Mouse (Mus musculus): ENCODE measurements around the gene Nckipsd. TPM values are rescaled to one million over a fixed set of nuclear protein-coding genes. Genes with fewer than 3 reads are reported as not detected.

Gene Nckipsd
- polyA plus RNA-seq, 1 experiment from 2014 or later, result 10.8 TPM

- DNase-seq (ENCODE audit: low spot score), result no peak
- Histone ChIP-seq H3K9me3 (no peaks in the 10 kb centered on the region), H3K4me1 (peaks cover 54% of the 10 kb centered on the region), H3K27me3 (ENCODE audit: insufficient read depth, poor library complexity, severe bottlenecking) (peaks cover 98% of the 10 kb centered on the region), H3K4me3 (peak overlapping the region; percentile 62; the same call in 1 of the 2 replicates), H3K27ac (no peak overlapping the region), H3K36me3 (no peaks in the 10 kb centered on the region)
- 59% methylated on average over 18 of the region's 18 CpGs for WGBS
Observed at GRCm38 (mm10) chr9:108827906-108828305, 19.7 kb downstream of the Nckipsd start.

DNA sequence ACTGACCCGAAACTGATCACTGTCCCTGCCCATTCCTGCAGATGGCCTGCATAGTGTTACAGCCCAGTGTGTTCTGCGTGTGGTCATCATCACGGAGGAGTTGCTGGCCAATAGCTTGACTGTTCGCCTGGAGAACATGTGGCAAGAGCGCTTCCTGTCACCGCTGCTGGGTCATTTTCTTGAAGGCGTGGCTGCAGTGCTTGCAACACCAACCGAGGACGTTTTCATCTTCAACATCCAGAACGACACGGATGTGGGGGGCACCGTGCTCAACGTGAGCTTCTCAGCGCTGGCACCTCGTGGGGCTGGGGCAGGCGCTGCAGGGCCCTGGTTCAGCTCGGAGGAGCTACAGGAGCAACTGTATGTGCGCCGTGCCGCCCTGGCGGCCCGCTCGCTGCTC is 23.5 kb downstream of the Nckipsd start:
- H3K9me3 ChIP-seq, result no peaks in the 10 kb centered on the region
- H3K4me3 ChIP-seq, result peak overlapping the region; percentile 64
- peaks cover 31% of the 10 kb centered on the region for H3K4me1 ChIP-seq
- WGBS, result 9% methylated on average over 23 of the region's 23 CpGs
- H3K27ac ChIP-seq, result no peak overlapping the region
- no peaks in the 10 kb centered on the region for H3K36me3 ChIP-seq
- no peak for DNase-seq (ENCODE audit: low spot score)
- peaks cover 84% of the 10 kb centered on the region for H3K27me3 ChIP-seq (ENCODE audit: insufficient read depth, poor library complexity, severe bottlenecking)

GRCm38 (mm10) chr9:108832390-108833108 is 24.4 kb downstream of the Nckipsd start:
- Histone ChIP-seq H3K36me3 (no peaks in the 10 kb centered on the region), H3K27ac (no peak overlapping the region), H3K9me3 (no peaks in the 10 kb centered on the region), H3K27me3 (ENCODE audit: insufficient read depth, poor library complexity, severe bottlenecking) (peaks cover 80% of the 10 kb centered on the region), H3K4me1 (peaks cover 22% of the 10 kb centered on the region), H3K4me3 (peak overlapping the region; percentile 64)
- 7% methylated on average over 46 of the region's 46 CpGs for WGBS
- DNase-seq (ENCODE audit: low spot score), result peak; percentile 98

DNA sequence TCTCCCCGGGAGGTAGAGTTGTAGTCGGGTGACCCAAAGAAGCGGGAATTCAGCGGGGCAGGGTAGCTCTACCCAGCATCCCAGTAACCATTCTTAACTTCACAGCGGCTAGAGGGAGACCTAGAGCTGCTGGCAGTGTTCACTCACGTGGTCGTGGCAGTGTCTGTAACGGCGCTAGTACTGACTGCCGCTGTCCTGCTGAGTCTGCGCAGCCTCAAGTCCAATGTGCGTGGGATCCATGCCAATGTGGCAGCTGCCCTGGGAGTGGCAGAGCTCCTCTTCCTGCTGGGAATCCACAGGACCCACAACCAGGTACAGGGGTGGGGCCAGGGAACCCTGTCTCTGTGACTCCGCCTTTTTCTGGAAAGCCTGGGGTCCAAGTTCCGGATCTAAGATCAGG is 34.8 kb downstream of the Nckipsd start:
- H3K36me3 ChIP-seq, result no peaks in the 10 kb centered on the region
- no peaks in the 10 kb centered on the region for H3K9me3 ChIP-seq
- H3K4me1 ChIP-seq, result peaks cover 8% of the 10 kb centered on the region; the same call in 1 of the 2 replicates
- no peak for DNase-seq (ENCODE audit: low spot score)
- H3K27ac ChIP-seq, result no peak overlapping the region
- peaks cover 42% of the 10 kb centered on the region for H3K27me3 ChIP-seq (ENCODE audit: insufficient read depth, poor library complexity, severe bottlenecking)
- 12% methylated on average over 14 of the region's 14 CpGs for WGBS
- peak overlapping the region; percentile 40 for H3K4me3 ChIP-seq

DNA sequence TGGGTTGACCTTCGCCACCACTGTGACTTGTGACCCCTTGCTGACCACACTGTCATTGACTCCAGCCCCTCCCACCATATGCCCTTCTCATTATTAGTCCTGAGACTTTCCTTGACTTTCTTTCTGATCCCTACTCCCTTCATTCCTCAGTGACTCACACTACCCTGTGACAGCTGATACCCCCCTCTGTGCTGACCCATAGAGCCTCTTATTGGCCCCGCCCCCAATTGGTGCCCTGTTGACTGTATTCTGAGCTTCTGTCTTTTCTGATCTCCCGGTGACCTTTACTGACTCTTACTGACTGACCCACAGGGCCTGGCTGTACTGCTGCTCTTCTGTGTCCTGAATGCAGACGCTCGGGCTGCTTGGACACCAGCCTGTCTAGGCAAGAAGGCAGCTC is 37.2 kb downstream of the Nckipsd start:
- Histone ChIP-seq H3K27me3 (ENCODE audit: insufficient read depth, poor library complexity, severe bottlenecking) (peaks cover 53% of the 10 kb centered on the region), H3K4me3 (no peak overlapping the region), H3K27ac (no peak overlapping the region), H3K4me1 (peaks cover 8% of the 10 kb centered on the region; the same call in 1 of the 2 replicates), H3K9me3 (no peaks in the 10 kb centered on the region), H3K36me3 (no peaks in the 10 kb centered on the region)
- 74% methylated on average over 5 of the region's 5 CpGs for WGBS
- no peak for DNase-seq (ENCODE audit: low spot score)

DNA sequence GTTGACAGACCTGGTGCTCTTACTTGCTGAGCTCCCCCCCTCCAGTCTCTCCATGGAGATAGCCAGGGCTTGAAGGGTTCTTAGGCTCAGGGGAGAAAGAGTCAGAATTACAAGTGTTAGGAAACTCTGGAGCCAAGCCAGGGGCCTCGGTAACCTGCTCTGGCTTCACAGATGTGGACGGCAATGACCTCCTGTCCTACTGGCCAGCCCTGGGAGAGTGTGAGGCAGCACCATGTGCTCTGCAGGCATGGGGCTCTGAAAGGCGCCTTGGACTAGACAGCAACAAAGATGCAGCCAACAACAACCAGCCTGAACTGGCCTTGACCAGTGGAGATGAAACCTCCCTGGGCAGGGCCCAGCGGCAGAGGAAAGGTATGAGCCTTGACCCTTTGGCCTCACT is 39.2 kb downstream of the Nckipsd start:
- H3K36me3 ChIP-seq, result no peaks in the 10 kb centered on the region
- 79% methylated on average over 4 of the region's 4 CpGs for WGBS
- no peak overlapping the region for H3K27ac ChIP-seq
- no peaks in the 10 kb centered on the region for H3K9me3 ChIP-seq
- H3K4me1 ChIP-seq, result peaks cover 14% of the 10 kb centered on the region; the same call in 1 of the 2 replicates
- H3K4me3 ChIP-seq, result no peak overlapping the region
- DNase-seq (ENCODE audit: low spot score), result no peak
- peaks cover 46% of the 10 kb centered on the region for H3K27me3 ChIP-seq (ENCODE audit: insufficient read depth, poor library complexity, severe bottlenecking)

- H3K4me1 ChIP-seq, result peaks cover 15% of the 10 kb centered on the region
- WGBS, result 68% methylated on average over 17 of the region's 17 CpGs
- H3K9me3 ChIP-seq, result no peaks in the 10 kb centered on the region
- H3K27ac ChIP-seq, result no peak overlapping the region
- H3K4me3 ChIP-seq, result no peak overlapping the region
- no peaks in the 10 kb centered on the region for H3K36me3 ChIP-seq
- DNase-seq (ENCODE audit: low spot score), result no peak
- H3K27me3 ChIP-seq (ENCODE audit: insufficient read depth, poor library complexity, severe bottlenecking), result peaks cover 36% of the 10 kb centered on the region
Observed at GRCm38 (mm10) chr9:108848419-108848818, 40.3 kb downstream of the Nckipsd start.

- H3K27ac ChIP-seq, result peak within 1 kb of the TSS; percentile 88
- peaks cover 37% of the 10 kb centered on the region; the same call in 1 of the 2 replicates for H3K27me3 ChIP-seq (ENCODE audit: insufficient read depth, poor library complexity, severe bottlenecking)
- no peaks in the 10 kb centered on the region for H3K9me3 ChIP-seq
- peaks cover 34% of the 10 kb centered on the region for H3K4me1 ChIP-seq
- 84% methylated on average over 3 of the region's 3 CpGs for WGBS
- no peak for DNase-seq (ENCODE audit: low spot score)
- peak within 1 kb of the TSS; percentile 83 for H3K4me3 ChIP-seq
- peaks cover 6% of the 10 kb centered on the region; the same call in 1 of the 2 replicates for H3K36me3 ChIP-seq
Observed at GRCm38 (mm10) chr9:108852976-108853375, 44.8 kb downstream of the Nckipsd start, which contains the start of gene Slc26a6. Slc26a6 (plus strand) TSS chr9:108853283.

DNA sequence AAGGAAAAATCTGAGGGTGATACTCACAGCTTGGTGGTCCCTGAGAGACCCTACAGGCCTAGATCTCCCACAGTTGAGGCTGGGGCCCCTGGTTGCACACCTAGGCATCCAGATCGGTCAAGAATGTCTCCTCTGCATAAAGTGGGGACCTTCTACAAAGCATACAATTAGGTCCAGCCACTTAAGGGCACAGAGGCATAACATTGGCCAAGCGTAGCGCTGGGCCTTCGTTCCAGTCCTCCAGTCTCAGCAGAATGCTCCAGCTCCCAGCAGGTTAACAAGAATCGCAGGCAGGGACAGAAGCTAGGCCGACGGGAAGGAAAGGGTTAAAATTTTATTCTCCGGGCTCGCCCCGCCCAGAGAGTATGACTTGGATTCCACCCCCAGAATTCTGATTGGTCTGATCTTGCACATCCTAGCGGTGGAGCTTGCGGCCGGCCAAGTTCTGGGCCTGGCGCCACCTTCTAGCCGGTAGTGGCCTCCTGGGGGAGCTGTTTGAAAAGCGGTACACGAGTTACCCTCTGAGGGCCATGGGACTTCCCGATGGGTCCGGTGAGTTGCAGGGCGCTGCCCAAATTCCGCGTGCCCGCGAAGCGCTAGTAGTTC is 45.6 kb downstream of the Nckipsd start:
- Histone ChIP-seq H3K4me3 (peak overlapping the region; percentile 83), H3K4me1 (peaks cover 34% of the 10 kb centered on the region), H3K36me3 (peaks cover 14% of the 10 kb centered on the region; the same call in 1 of the 2 replicates), H3K27me3 (ENCODE audit: insufficient read depth, poor library complexity, severe bottlenecking) (peaks cover 31% of the 10 kb centered on the region; the same call in 1 of the 2 replicates), H3K9me3 (no peaks in the 10 kb centered on the region), H3K27ac (peak overlapping the region; percentile 88)
- DNase-seq (ENCODE audit: low spot score), result peak; percentile 97
- WGBS, result 3% methylated on average over 25 of the region's 25 CpGs

- no peaks in the 10 kb centered on the region for H3K9me3 ChIP-seq
- H3K4me1 ChIP-seq, result peaks cover 34% of the 10 kb centered on the region
- 0 out of 2 replicates have a peak, but pooled peaks cover 26% of the 10 kb centered on the region for H3K27me3 ChIP-seq (ENCODE audit: insufficient read depth, poor library complexity, severe bottlenecking)
- H3K27ac ChIP-seq, result peak overlapping the region; percentile 88
- peak; percentile 90 for DNase-seq (ENCODE audit: low spot score)
- H3K36me3 ChIP-seq, result peaks cover 16% of the 10 kb centered on the region; the same call in 1 of the 2 replicates
- under 1% methylated on average over 28 of the region's 28 CpGs for WGBS
- H3K4me3 ChIP-seq, result peak overlapping the region; percentile 83
Observed at GRCm38 (mm10) chr9:108854241-108854696, 46.1 kb downstream of the Nckipsd start.

DNA sequence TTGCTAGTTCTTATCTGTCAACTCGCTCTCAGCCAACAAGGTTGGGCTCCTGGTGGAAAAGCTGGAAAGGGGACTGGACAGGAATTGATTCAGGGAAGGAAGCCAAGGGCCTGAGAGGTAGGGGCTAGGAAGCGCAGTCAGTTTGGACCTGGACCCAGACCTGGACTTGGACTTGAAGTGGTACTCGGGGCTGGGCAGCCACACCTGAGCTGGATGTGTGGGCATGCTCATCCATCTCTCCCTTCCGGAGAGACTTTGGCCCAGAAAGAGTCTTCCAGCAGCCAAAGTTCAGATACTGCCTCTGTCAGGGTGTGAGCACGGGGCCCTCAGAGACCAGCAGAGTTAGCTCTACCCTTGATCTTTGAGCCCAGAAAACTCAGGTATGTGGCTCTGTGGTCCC is 47.2 kb downstream of the Nckipsd start:
- 46% methylated on average over 5 of the region's 5 CpGs for WGBS

GRCm38 (mm10) chr9:108858792-108859527 is 50.8 kb downstream of the Nckipsd start:
- Histone ChIP-seq H3K36me3 (peaks cover 21% of the 10 kb centered on the region), H3K4me3 (no peak overlapping the region), H3K4me1 (peaks cover 18% of the 10 kb centered on the region), H3K27me3 (ENCODE audit: insufficient read depth, poor library complexity, severe bottlenecking) (0 out of 2 replicates have a peak, but pooled peaks cover 12% of the 10 kb centered on the region), H3K9me3 (no peaks in the 10 kb centered on the region), H3K27ac (no peak overlapping the region)
- 69% methylated on average over 8 of the region's 8 CpGs for WGBS
- no peak for DNase-seq (ENCODE audit: low spot score)

More for the DNA sequence above, 47.2 kb downstream of the Nckipsd start:
- H3K27ac ChIP-seq, result no peak overlapping the region
- no peak for DNase-seq (ENCODE audit: low spot score)
- no peak overlapping the region for H3K4me3 ChIP-seq
- peaks cover 38% of the 10 kb centered on the region for H3K4me1 ChIP-seq
- H3K36me3 ChIP-seq, result peaks cover 16% of the 10 kb centered on the region
- no peaks in the 10 kb centered on the region for H3K9me3 ChIP-seq
- 0 out of 2 replicates have a peak, but pooled peaks cover 25% of the 10 kb centered on the region for H3K27me3 ChIP-seq (ENCODE audit: insufficient read depth, poor library complexity, severe bottlenecking)

All from heart, embryonic 10.5 days (tissue).